Mouse (Mus musculus) midbrain, embryonic 11.5 days (tissue): ENCODE data around the gene Ak1. TPM values are rescaled to one million over a fixed set of nuclear protein-coding genes. Genes with fewer than 3 reads are reported as not detected.

Source experiments
- ATAC-seq: fragments of 200-750 bp; cut with Nextera tagmentation; 2 replicates; pipeline ENCODE4 v1.8.0; 2017; ENCODE audit warnings: moderate TSS enrichment, moderate library complexity; ENCODE audit not compliant: low FRiP score
- DNase-seq: peaks from one replicate; pipeline ENCODE4 v3.0.0; 2015; ENCODE audit warnings: low spot score; ENCODE audit errors: missing footprints
- H3K27ac ChIP-seq: fragments of 300-500 bp; sonication (generic); 2 replicates; pipeline ENCODE4 v1.5.1; 2014; ENCODE audit warnings: low read depth, low read length
- H3K27me3 ChIP-seq: fragments of 300-500 bp; sonication (generic); 2 replicates; pipeline ENCODE4 v1.6.1; 2014; ENCODE audit warnings: mild to moderate bottlenecking, low read length, moderate library complexity, mixed read lengths; ENCODE audit not compliant: control insufficient read depth, insufficient read depth
- H3K36me3 ChIP-seq: fragments of 300-500 bp; sonication (generic); 2 replicates; pipeline ENCODE4 v1.6.1; 2014; ENCODE audit warnings: mild to moderate bottlenecking, low read length, moderate library complexity, mixed read lengths; ENCODE audit not compliant: control insufficient read depth, insufficient read depth
- H3K4me1 ChIP-seq: fragments of 300-500 bp; sonication (generic); 2 replicates; pipeline ENCODE4 v1.6.1; 2014; ENCODE audit warnings: low read length; ENCODE audit not compliant: control insufficient read depth, insufficient read depth
- H3K4me2 ChIP-seq: fragments of 300-500 bp; sonication (generic); 2 replicates; pipeline ENCODE4 v1.6.1; 2014; ENCODE audit warnings: mild to moderate bottlenecking, moderate library complexity
- H3K4me3 ChIP-seq: fragments of 300-500 bp; sonication (generic); 2 replicates; pipeline ENCODE4 v1.5.1; 2014; ENCODE audit warnings: low read depth, low read length
- H3K9ac ChIP-seq: fragments of 300-500 bp; sonication (generic); 2 replicates; pipeline ENCODE4 v1.6.1; 2014; ENCODE audit warnings: low read length
- H3K9me3 ChIP-seq: fragments of 300-500 bp; sonication (generic); 2 replicates; pipeline ENCODE4 v1.6.1; 2016; ENCODE audit warnings: low read length; ENCODE audit not compliant: control insufficient read depth
- WGBS: fragments of 180-500 bp; shearing (Covaris S2); extraction: QIAGEN DNeasy Blood & Tissue Kit; methylation state at CpG from one replicate; pipeline ENCODE4 v1.1.7; 2014; 5-methylcytosine and 5-hydroxymethylcytosine counted together
- polyA plus RNA-seq: library from polyadenylated mRNA; unstranded; fragments of >200 nt; fragmentation: Nextera tagmentation; extraction: Ambion mirVana; gene quantifications from 2 replicates; pipeline ENCODE4 v1.2.1, GENCODE M21; 2014

The Ak1 gene
- 18.3 and 22.0 TPM in 2 replicates for polyA plus RNA-seq

GRCm38 (mm10) chr2:32621517-32621859 lies at the start of gene Ak1:
Gene Ak1, plus strand, starts transcription at chr2:32621758.
- Histone ChIP-seq H3K4me1 (peaks cover 24% of the 10 kb centered on the region), H3K27me3 (no peaks in the 10 kb centered on the region), H3K4me2 (no peak within 1 kb of the TSS), H3K9me3 (no peaks in the 10 kb centered on the region; the same call in 1 of the 2 replicates), H3K9ac (no peak within 1 kb of the TSS), H3K4me3 (no peak within 1 kb of the TSS), H3K36me3 (no peaks in the 10 kb centered on the region; the same call in 1 of the 2 replicates), H3K27ac (no peak within 1 kb of the TSS)
- WGBS: 57% methylated on average over 7 of the region's 7 CpGs
- no peak for ATAC-seq
- DNase-seq: no peak

- no peak for ATAC-seq
- no peaks in the 10 kb centered on the region for H3K27me3 ChIP-seq
- H3K4me1 ChIP-seq: peaks cover 10% of the 10 kb centered on the region
- no peak overlapping the region for H3K27ac ChIP-seq
- H3K4me2 ChIP-seq: no peak overlapping the region
- no peaks in the 10 kb centered on the region for H3K9me3 ChIP-seq
- H3K4me3 ChIP-seq: no peak overlapping the region
- DNase-seq: no peak
- no peak overlapping the region for H3K9ac ChIP-seq
- peaks cover 5% of the 10 kb centered on the region; the same call in 1 of the 2 replicates for H3K36me3 ChIP-seq
- WGBS: 91% methylated on average over 11 of the region's 11 CpGs
These were observed 49.4 kb upstream of the Ak1 start for GRCm38 (mm10) chr2:32572196-32572595.

GRCm38 (mm10) chr2:32574497-32574896 lies 47.1 kb upstream of the Ak1 start, which contains the start of gene Pip5kl1:
Gene Pip5kl1, plus strand, starts transcription at chr2:32574797.
- WGBS: 79% methylated on average over 6 of the region's 6 CpGs

GRCm38 (mm10) chr2:32574901-32575585 lies 46.5 kb upstream of the Ak1 start:
- H3K4me3 ChIP-seq: peak overlapping the region; percentile 52
- DNase-seq: peak; percentile 96
- peak overlapping the region; percentile 99 for H3K4me2 ChIP-seq
- no peak overlapping the region for H3K27ac ChIP-seq
- WGBS: 2% methylated on average over 26 of the region's 26 CpGs
- H3K9me3 ChIP-seq: no peaks in the 10 kb centered on the region
- no peaks in the 10 kb centered on the region for H3K36me3 ChIP-seq
- H3K9ac ChIP-seq: peak overlapping the region; percentile 66
- peaks cover 2% of the 10 kb centered on the region; the same call in 1 of the 2 replicates for H3K27me3 ChIP-seq
- ATAC-seq: no peak
- H3K4me1 ChIP-seq: peaks cover 10% of the 10 kb centered on the region

More at GRCm38 (mm10) chr2:32574497-32574896, 47.1 kb upstream of the Ak1 start, which contains the start of gene Pip5kl1:
- Histone ChIP-seq H3K9ac (peak within 1 kb of the TSS; percentile 66), H3K27ac (no peak within 1 kb of the TSS), H3K9me3 (no peaks in the 10 kb centered on the region), H3K4me3 (peak within 1 kb of the TSS; percentile 52), H3K4me1 (peaks cover 10% of the 10 kb centered on the region), H3K27me3 (peaks cover 2% of the 10 kb centered on the region; the same call in 1 of the 2 replicates), H3K4me2 (peak within 1 kb of the TSS; percentile 99), H3K36me3 (no peaks in the 10 kb centered on the region)
- peak; percentile 80 for DNase-seq
- ATAC-seq: no peak

- DNase-seq (peak; percentile 95), ATAC-seq (peak; percentile 62)
- no peaks in the 10 kb centered on the region for H3K36me3 ChIP-seq
- H3K27me3 ChIP-seq: peaks cover 2% of the 10 kb centered on the region; the same call in 1 of the 2 replicates
- peak within 1 kb of the TSS; percentile 99 for H3K4me2 ChIP-seq
- 6% methylated on average over 28 of the region's 28 CpGs for WGBS
- H3K9me3 ChIP-seq: no peaks in the 10 kb centered on the region
- peak within 1 kb of the TSS; percentile 52 for H3K4me3 ChIP-seq
- H3K27ac ChIP-seq: no peak within 1 kb of the TSS
- peak within 1 kb of the TSS; percentile 66 for H3K9ac ChIP-seq
- H3K4me1 ChIP-seq: peaks cover 10% of the 10 kb centered on the region
These were observed 45.9 kb upstream of the Ak1 start, which contains the start of gene 9430097D07Rik for GRCm38 (mm10) chr2:32575586-32576160. Gene 9430097D07Rik, minus strand, starts transcription at chr2:32575684.

GRCm38 (mm10) chr2:32576532-32576931 lies 45.0 kb upstream of the Ak1 start:
- Histone ChIP-seq H3K9ac (no peak overlapping the region), H3K27ac (no peak overlapping the region), H3K36me3 (no peaks in the 10 kb centered on the region), H3K4me1 (peaks cover 7% of the 10 kb centered on the region), H3K9me3 (no peaks in the 10 kb centered on the region), H3K27me3 (peaks cover 2% of the 10 kb centered on the region; the same call in 1 of the 2 replicates), H3K4me2 (no peak overlapping the region), H3K4me3 (no peak overlapping the region)
- ATAC-seq (no peak), DNase-seq (no peak)
- 86% methylated on average over 9 of the region's 9 CpGs for WGBS

- no peak for ATAC-seq
- Histone ChIP-seq H3K4me3 (no peak overlapping the region), H3K27ac (no peak overlapping the region), H3K4me2 (no peak overlapping the region), H3K9me3 (no peaks in the 10 kb centered on the region), H3K4me1 (peaks cover 6% of the 10 kb centered on the region), H3K36me3 (no peaks in the 10 kb centered on the region), H3K9ac (no peak overlapping the region), H3K27me3 (peaks cover 6% of the 10 kb centered on the region; the same call in 1 of the 2 replicates)
- 41% methylated on average over 24 of the region's 30 CpGs for WGBS
- DNase-seq: peak; percentile 72
These were observed 43.2 kb upstream of the Ak1 start for GRCm38 (mm10) chr2:32578146-32579046.

GRCm38 (mm10) chr2:32581450-32582095 lies 40.0 kb upstream of the Ak1 start:
- H3K27me3 ChIP-seq: peaks cover 6% of the 10 kb centered on the region; the same call in 1 of the 2 replicates
- DNase-seq (peak; percentile 93), ATAC-seq (no peak)
- H3K4me2 ChIP-seq: peak overlapping the region; percentile 26; the same call in 1 of the 2 replicates
- WGBS: 30% methylated on average over 19 of the region's 19 CpGs
- peaks cover 4% of the 10 kb centered on the region; the same call in 1 of the 2 replicates for H3K4me1 ChIP-seq
- H3K9me3 ChIP-seq: no peaks in the 10 kb centered on the region
- H3K9ac ChIP-seq: no peak overlapping the region
- H3K27ac ChIP-seq: no peak overlapping the region
- peak overlapping the region; percentile 15; the same call in 1 of the 2 replicates for H3K4me3 ChIP-seq
- H3K36me3 ChIP-seq: no peaks in the 10 kb centered on the region
